24 mouse cellular contexts compared by ENCODE assay signal in genomic region chr2:112264364-112264763, GRCm38 (mm10). TPM values are rescaled to one million over a fixed set of nuclear protein-coding genes. Genes with fewer than 3 reads are reported as not detected.
DNase-seq lines count a peak whose midpoint lies in the region; ATAC-seq and TF ChIP-seq lines count a peak whose summit lies in the region.
"Had no signal": no experiment of that assay in that cellular context is flagged by ENCODE, and none has a peak within 500 bp of the region (broad histone marks: within the 10 kb centered on the region; RNA-seq: fewer than 3 reads in every experiment).

No protein-coding gene starts in this region.

- H3K4me3 ChIP-seq in liver, embryonic 11.5 days (ENCODE audit: low read depth, low read length), result peak overlapping the region; percentile 77; the same call in 1 of the 2 replicates
- no peak overlapping the region; the same call in 1 of the 2 replicates for H3K4me3 ChIP-seq in liver, embryonic 13.5 days (replicated peaks)
- H3K4me3 ChIP-seq in midbrain, embryonic 11.5 days (ENCODE audit: low read depth, low read length), result no peak overlapping the region
- no peak overlapping the region for H3K4me3 ChIP-seq in gastrocnemius, adult 2 months

- no peak overlapping the region for H3K9ac ChIP-seq in liver, embryonic 11.5 days (ENCODE audit: low read depth, low read length)
- no peak overlapping the region; the same call in 1 of the 2 replicates for H3K9ac ChIP-seq in liver, embryonic 13.5 days
- H3K9ac ChIP-seq in midbrain, embryonic 11.5 days (ENCODE audit: low read length), result no peak overlapping the region
- H3K9ac ChIP-seq: embryonic facial prominence, embryonic 12.5 days; hindbrain, embryonic 12.5 days had no signal

- WGBS in liver, embryonic 11.5 days, result 70% methylated on average over 4 of the region's 4 CpGs
- 65% methylated on average over 4 of the region's 4 CpGs for WGBS in liver, embryonic 13.5 days (ENCODE audit: insufficient replicate concordance)
- 86% methylated on average over 4 of the region's 4 CpGs for WGBS in midbrain, embryonic 11.5 days

- peak overlapping the region; percentile 94 for H3K4me2 ChIP-seq in liver, embryonic 11.5 days
- H3K4me2 ChIP-seq in liver, embryonic 13.5 days, result peak overlapping the region; percentile 92
- H3K4me2 ChIP-seq in midbrain, embryonic 11.5 days, result no peak overlapping the region

- H3K27ac ChIP-seq in liver, embryonic 11.5 days (ENCODE audit: low read depth, low read length), result no peak overlapping the region
- H3K27ac ChIP-seq in liver, embryonic 13.5 days, result 0 out of 2 replicates have a peak overlapping the region, but pooled peaks have one; percentile 43
- no peak overlapping the region for H3K27ac ChIP-seq in midbrain, embryonic 11.5 days (ENCODE audit: low read depth, low read length)
- no peak overlapping the region for H3K27ac ChIP-seq in gastrocnemius, adult 2 months
- H3K27ac ChIP-seq: embryonic facial prominence, embryonic 12.5 days; heart, embryonic 13.5 days; hindbrain, embryonic 12.5 days had no signal

- intact Hi-C loops in gastrocnemius, adult 2 months (cut with DNase I), result loop anchor here (5.0 to 10.0 kb wide), 2 partner anchors 70 to 218 kb away; partner anchors contain the start of gene Chrm5

- ATAC-seq in liver, embryonic 11.5 days (replicated peaks; ENCODE audit: low FRiP score), result no peak
- ATAC-seq in liver, embryonic 13.5 days (ENCODE audit: low read depth), result no peak
- no peak for ATAC-seq in midbrain, embryonic 11.5 days (ENCODE audit: low FRiP score)
- ATAC-seq: forebrain, postnatal 0 days; intestine, embryonic 16.5 days had no signal

- peaks cover 14% of the 10 kb centered on the region for H3K4me1 ChIP-seq in liver, embryonic 11.5 days (replicated peaks; ENCODE audit: control insufficient read depth, insufficient read depth, low read length)
- H3K4me1 ChIP-seq in liver, embryonic 13.5 days (replicated peaks), result peaks cover 57% of the 10 kb centered on the region
- H3K4me1 ChIP-seq in midbrain, embryonic 11.5 days (ENCODE audit: control insufficient read depth, insufficient read depth, low read length), result peaks cover 16% of the 10 kb centered on the region

- H3K9me3 ChIP-seq in liver, embryonic 11.5 days (ENCODE audit: control insufficient read depth, low read length), result no peaks in the 10 kb centered on the region
- H3K9me3 ChIP-seq in liver, embryonic 13.5 days (replicated peaks), result no peaks in the 10 kb centered on the region
- H3K9me3 ChIP-seq in midbrain, embryonic 11.5 days (ENCODE audit: control insufficient read depth, low read length), result no peaks in the 10 kb centered on the region
- H3K9me3 ChIP-seq: embryonic facial prominence, embryonic 12.5 days; heart, embryonic 13.5 days; hindbrain, embryonic 12.5 days had no signal

- no peaks in the 10 kb centered on the region for H3K36me3 ChIP-seq in liver, embryonic 11.5 days (ENCODE audit: control insufficient read depth, insufficient read depth, low read length)
- H3K36me3 ChIP-seq in liver, embryonic 13.5 days, result no peaks in the 10 kb centered on the region
- H3K36me3 ChIP-seq in midbrain, embryonic 11.5 days (ENCODE audit: control insufficient read depth, insufficient read depth, low read length), result no peaks in the 10 kb centered on the region
- H3K36me3 ChIP-seq: embryonic facial prominence, embryonic 12.5 days; heart, embryonic 13.5 days; hindbrain, embryonic 12.5 days had no signal

- no peak for TF ChIP-seq CTCF in gastrocnemius, adult 2 months (IDR thresholded peaks at IDR 0.05)

- DNase-seq in cerebellum, adult 9-10 months, result peak; percentile 57
- DNase-seq in cerebellum, adult 11-12 months, result no peak
- no peak for DNase-seq in liver, embryonic 11.5 days (ENCODE audit: low spot score)
- DNase-seq in liver, result no peak
- DNase-seq in liver, embryonic 13.5 days, result no peak
- DNase-seq in naive thymus-derived CD4-positive, alpha-beta T cell, adult 2 months (ENCODE audit: low read depth), result peak; percentile 14
- no peak for DNase-seq in midbrain, embryonic 11.5 days (ENCODE audit: low spot score, missing footprints)
- no peak for DNase-seq in gastrocnemius, adult 2 months
- DNase-seq: adrenal gland, adult 8-10 months; adrenal gland, postnatal 36 days; cerebellum, adult 8-10 months; cerebellum, postnatal 25 days; forebrain, postnatal 0 days; heart, adult 2 months; heart, postnatal 4 days had no signal

- H3K27me3 ChIP-seq in liver, embryonic 11.5 days (replicated peaks; ENCODE audit: control insufficient read depth, insufficient read depth, low read length), result no peaks in the 10 kb centered on the region
- H3K27me3 ChIP-seq in liver, embryonic 13.5 days, result no peaks in the 10 kb centered on the region
- H3K27me3 ChIP-seq in midbrain, embryonic 11.5 days (ENCODE audit: control insufficient read depth, insufficient read depth, low read length), result no peaks in the 10 kb centered on the region
- H3K27me3 ChIP-seq: embryonic facial prominence, embryonic 12.5 days; heart, embryonic 13.5 days; hindbrain, embryonic 12.5 days had no signal

RNA-seq across cellular contexts. Expression of gene Slc12a6, which starts 1.3 kb away (rescaled TPM):
- polyA plus RNA-seq in liver, embryonic 11.5 days (2014; fragmentation: Nextera tagmentation; extraction: Ambion mirVana), result 12.3 and 12.7 TPM in 2 replicates
- polyA plus RNA-seq in liver, embryonic 13.5 days (2015; fragmentation: Nextera tagmentation; extraction: Ambion mirVana), result 3.6 and 3.9 TPM in 2 replicates
- polyA plus RNA-seq in midbrain, embryonic 11.5 days (2014; fragmentation: Nextera tagmentation; extraction: Ambion mirVana), result 14.4 and 16.0 TPM in 2 replicates
- total RNA-seq in gastrocnemius, adult 2 months (2021), result 10 to 100 TPM; 25.5 to 26.6 TPM

RNA-seq across cellular contexts. Expression of gene Gm21985, which starts 1.8 kb away (rescaled TPM):
- polyA plus RNA-seq in liver, embryonic 11.5 days (2014; fragmentation: Nextera tagmentation; extraction: Ambion mirVana), result not detected in 2 replicates
- polyA plus RNA-seq in liver, embryonic 13.5 days (2015; fragmentation: Nextera tagmentation; extraction: Ambion mirVana), result not detected in 2 replicates
- polyA plus RNA-seq in midbrain, embryonic 11.5 days (2014; fragmentation: Nextera tagmentation; extraction: Ambion mirVana), result not detected in 2 replicates
- total RNA-seq in gastrocnemius, adult 2 months (2021), result 1 to 10 TPM in 1 of 2 experiments, under 1 TPM in 1; 0.71 to 1.8 TPM
- total RNA-seq: gastrocnemius, postnatal 4 days; heart, postnatal 4 days had no signal
- polyA plus RNA-seq: C2C12; embryonic facial prominence, embryonic 12.5 days; forebrain, postnatal 0 days; heart, adult 2 months; heart, embryonic 13.5 days; heart, postnatal 0 days; hindbrain, embryonic 12.5 days; intestine, embryonic 16.5 days had no signal

RNA-seq across cellular contexts. Expression of gene Nop10, which starts 2.6 kb away (rescaled TPM):
- polyA plus RNA-seq in liver, embryonic 11.5 days (2014; fragmentation: Nextera tagmentation; extraction: Ambion mirVana), result 346 and 364 TPM in 2 replicates
- 199 and 208 TPM in 2 replicates for polyA plus RNA-seq in liver, embryonic 13.5 days (2015; fragmentation: Nextera tagmentation; extraction: Ambion mirVana)
- 160 and 161 TPM in 2 replicates for polyA plus RNA-seq in midbrain, embryonic 11.5 days (2014; fragmentation: Nextera tagmentation; extraction: Ambion mirVana)
- 10 to 100 TPM; 51.6 to 64.3 TPM for total RNA-seq in gastrocnemius, adult 2 months (2021)

RNA-seq across cellular contexts. Expression of gene Nutm1, which starts 5.3 kb away (rescaled TPM):
- not detected in 2 replicates for polyA plus RNA-seq in liver, embryonic 11.5 days (2014; fragmentation: Nextera tagmentation; extraction: Ambion mirVana)
- not detected in 2 replicates for polyA plus RNA-seq in liver, embryonic 13.5 days (2015; fragmentation: Nextera tagmentation; extraction: Ambion mirVana)
- polyA plus RNA-seq in midbrain, embryonic 11.5 days (2014; fragmentation: Nextera tagmentation; extraction: Ambion mirVana), result not detected in 2 replicates
- not detected for total RNA-seq in gastrocnemius, adult 2 months (2021)
- total RNA-seq: adrenal gland, postnatal 36 days; ES-E14; forebrain, postnatal 0 days; gastrocnemius, adult 8-10 months; gastrocnemius, postnatal 4 days; heart, adult 2 months; heart, postnatal 4 days had no signal
- polyA plus RNA-seq: embryonic facial prominence, embryonic 12.5 days; heart, adult 2 months; heart, postnatal 0 days had no signal

RNA-seq across cellular contexts. Expression of gene Lpcat4, which starts 25.1 kb away (rescaled TPM):
- polyA plus RNA-seq in liver, embryonic 11.5 days (2014; fragmentation: Nextera tagmentation; extraction: Ambion mirVana), result 14.6 and 15.0 TPM in 2 replicates
- polyA plus RNA-seq in liver, embryonic 13.5 days (2015; fragmentation: Nextera tagmentation; extraction: Ambion mirVana), result 2.7 and 2.8 TPM in 2 replicates
- polyA plus RNA-seq in midbrain, embryonic 11.5 days (2014; fragmentation: Nextera tagmentation; extraction: Ambion mirVana), result 8.9 and 9.3 TPM in 2 replicates
- 1 to 10 TPM in 1 of 2 experiments, under 1 TPM in 1; 0.99 to 1.5 TPM for total RNA-seq in gastrocnemius, adult 2 months (2021)

Comparison
In these comparisons a context has a peak if more than half of its experiments do, and no peak if none do; other contexts are left out.
1. DNase-seq: peak in cerebellum, adult 9-10 months (single experiment) and naive thymus-derived CD4-positive, alpha-beta T cell, adult 2 months (single experiment); none in cerebellum, adult 11-12 months (single experiment), liver, embryonic 11.5 days (single experiment), liver (single experiment), liver, embryonic 13.5 days (single experiment), midbrain, embryonic 11.5 days (single experiment) and gastrocnemius, adult 2 months (single experiment).